Mouse (Mus musculus): ENCODE results near the gene Obscn. TPM values are rescaled to one million over a fixed set of nuclear protein-coding genes. Genes with fewer than 3 reads are reported as not detected.
A peak's percentile ranks its signal among the peaks of the same experiment; 100 is the strongest.

Obscn gene
- total RNA-seq, 2 experiments from 2014 or later, result 753 to 782 TPM

- peak in 1 of 2 experiments; percentile 28 for DNase-seq
Observed at GRCm38 (mm10) chr11:59141772-59142370, 5.7 kb upstream of the Obscn start.

- DNase-seq, result peak; percentile 59 to 63
Observed at GRCm38 (mm10) chr11:59138537-59139486, 2.6 kb upstream of the Obscn start.

- DNase-seq, result peak in 1 of 2 experiments; percentile 42
Observed at GRCm38 (mm10) chr11:59136994-59137706, 948 bp upstream of the Obscn start.

GRCm38 (mm10) chr11:59135051-59135820 is 966 bp downstream of the Obscn start:
- DNase-seq, result peak in 1 of 2 experiments; percentile 33

- peak in 1 of 2 experiments; percentile 29 for DNase-seq
Observed at GRCm38 (mm10) chr11:59134373-59134997, 1.7 kb downstream of the Obscn start.

GRCm38 (mm10) chr11:59132065-59132464 is 4.1 kb downstream of the Obscn start:
- no peak for DNase-seq

DNA sequence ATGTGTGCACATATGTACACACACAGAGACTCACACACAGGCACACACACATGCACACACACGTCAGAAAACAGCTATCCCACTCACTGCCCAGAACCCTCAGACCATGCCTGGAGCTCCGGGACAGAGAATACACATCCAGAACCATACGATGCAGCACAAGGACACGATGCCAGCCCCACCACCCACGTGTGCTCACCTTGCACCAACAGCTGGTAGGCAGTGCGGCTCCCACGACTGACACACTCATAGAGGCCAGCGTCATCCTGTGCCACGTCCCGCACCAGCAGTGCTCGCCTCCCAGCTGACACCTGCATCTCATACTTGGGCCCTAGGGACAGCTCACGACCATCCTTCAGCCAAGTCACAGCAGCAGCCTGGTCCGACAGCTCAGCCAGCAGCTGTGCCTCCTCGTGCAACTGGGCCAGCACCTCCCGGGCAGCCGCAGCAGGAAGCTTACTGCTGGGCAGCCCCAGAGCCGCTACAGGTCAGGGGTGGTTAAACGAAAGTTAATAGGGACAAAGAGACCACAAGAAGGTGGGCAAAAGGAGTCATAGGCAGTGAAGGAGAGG is 4.8 kb downstream of the Obscn start:
- no peak for DNase-seq

GRCm38 (mm10) chr11:59130782-59131181 is 5.4 kb downstream of the Obscn start:
- peak; percentile 55 for DNase-seq

DNA sequence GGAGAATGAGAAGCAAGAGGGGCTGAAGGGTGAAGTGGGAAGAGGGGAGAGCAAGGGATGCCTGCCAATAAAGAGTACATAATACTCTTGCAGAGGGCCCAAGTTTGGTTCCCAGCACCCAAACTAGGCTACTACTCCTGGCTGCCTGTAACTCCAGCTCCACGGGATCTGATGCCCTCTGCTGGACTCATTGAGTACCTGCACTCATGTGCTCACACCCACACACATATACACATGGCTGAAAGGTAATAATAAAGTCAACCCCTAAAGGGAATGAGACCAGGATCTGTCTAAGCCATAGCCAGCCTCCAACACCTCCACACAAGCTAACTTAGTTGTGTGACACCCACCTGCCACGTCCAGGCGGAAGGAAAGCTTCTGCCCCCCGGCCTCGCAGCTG is 30.3 kb downstream of the Obscn start:
- DNase-seq, result no peak

GRCm38 (mm10) chr11:59102324-59102723 is 33.9 kb downstream of the Obscn start:
- DNase-seq, result no peak

DNA sequence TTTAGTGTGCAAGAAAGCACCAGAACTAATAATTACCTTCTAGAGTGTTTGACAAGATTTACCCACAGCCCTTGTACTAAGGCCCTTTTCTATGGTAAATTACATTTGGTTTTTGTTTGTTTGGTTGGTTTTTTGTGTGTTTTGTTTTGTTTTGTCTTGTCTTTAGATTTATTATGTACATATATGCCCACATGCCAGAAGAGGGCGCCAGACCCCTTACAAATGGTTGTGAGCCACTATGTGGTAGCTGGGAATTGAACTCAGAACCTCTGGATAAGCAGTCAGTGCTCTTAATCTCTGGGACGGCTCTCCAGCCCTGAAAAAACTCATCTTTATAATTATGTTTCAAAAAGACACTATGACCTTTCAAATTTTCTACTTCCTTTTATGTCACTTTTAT is 37.9 kb downstream of the Obscn start:
- DNase-seq, result peak in 1 of 2 experiments; percentile 68

GRCm38 (mm10) chr11:59097770-59098169 is 38.4 kb downstream of the Obscn start:
- DNase-seq, result no peak

GRCm38 (mm10) chr11:59094213-59094612 is 42.0 kb downstream of the Obscn start:
- DNase-seq, result no peak

- DNase-seq, result no peak
Observed at GRCm38 (mm10) chr11:59087581-59087980, 48.6 kb downstream of the Obscn start.

- DNase-seq, result no peak
Observed at GRCm38 (mm10) chr11:59085200-59085599, 51.0 kb downstream of the Obscn start.

DNA sequence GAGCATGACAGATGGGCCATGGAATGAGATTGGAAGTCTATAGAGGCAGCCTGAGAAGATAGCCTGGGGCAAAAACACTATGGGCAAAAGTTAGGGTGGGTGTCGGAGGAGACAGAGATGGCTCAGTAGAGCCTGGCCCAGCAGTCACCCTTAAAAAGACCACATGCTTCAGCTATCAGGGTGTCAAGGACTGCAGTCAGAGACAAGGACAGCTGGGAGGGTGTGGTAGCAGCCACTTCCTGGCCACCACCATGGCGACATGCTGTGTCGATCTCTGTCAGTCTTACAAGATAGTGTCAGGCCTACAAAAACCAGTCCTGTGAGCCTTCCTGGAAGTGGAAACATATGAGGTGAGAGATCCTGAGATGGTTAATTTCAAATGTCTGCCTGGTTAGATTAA is 53.1 kb downstream of the Obscn start:
- DNase-seq, result no peak

DNA sequence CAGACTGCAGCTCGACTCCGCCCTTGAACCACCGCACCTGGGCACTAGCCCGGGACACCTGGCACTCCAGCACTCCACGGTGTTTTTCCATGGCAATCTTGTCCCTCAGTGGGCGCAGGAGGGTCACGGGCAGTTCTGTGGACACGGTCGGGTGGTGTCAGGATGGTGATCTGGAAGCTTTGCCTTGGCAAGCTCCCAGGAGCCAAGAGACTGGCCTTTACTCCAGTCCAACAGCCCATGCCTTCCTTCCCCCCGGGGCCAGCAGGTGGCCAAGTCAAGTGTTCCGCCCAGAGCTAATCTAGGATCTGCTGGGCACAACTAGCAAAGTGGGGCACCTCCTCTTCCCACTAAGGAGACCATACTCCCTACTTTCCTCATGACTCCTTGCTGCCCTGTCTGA is 57.9 kb downstream of the Obscn start:
- peak; percentile 43 to 50 for DNase-seq

- no peak for DNase-seq
Observed at GRCm38 (mm10) chr11:59070321-59070720, 65.9 kb downstream of the Obscn start.

DNA sequence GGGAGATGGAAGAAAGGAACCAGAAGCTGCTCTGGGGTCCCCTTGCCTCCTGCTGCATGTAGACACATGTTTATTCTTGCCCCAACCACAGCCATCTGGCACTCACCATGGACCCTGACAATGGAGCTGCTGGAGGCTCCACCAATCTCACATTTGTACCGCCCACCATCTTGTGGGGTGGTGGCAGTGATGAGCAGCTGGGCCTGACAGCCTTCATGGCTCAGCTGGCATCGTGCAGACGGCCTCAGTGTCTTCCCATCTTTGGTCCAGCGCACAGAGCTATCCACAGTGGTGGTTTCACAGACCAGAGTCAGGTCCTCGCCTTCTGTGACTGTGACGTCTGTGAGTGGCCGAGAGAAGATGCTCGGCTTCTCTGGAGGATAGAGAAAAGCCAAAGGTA is 67.3 kb downstream of the Obscn start:
- no peak for DNase-seq

DNA sequence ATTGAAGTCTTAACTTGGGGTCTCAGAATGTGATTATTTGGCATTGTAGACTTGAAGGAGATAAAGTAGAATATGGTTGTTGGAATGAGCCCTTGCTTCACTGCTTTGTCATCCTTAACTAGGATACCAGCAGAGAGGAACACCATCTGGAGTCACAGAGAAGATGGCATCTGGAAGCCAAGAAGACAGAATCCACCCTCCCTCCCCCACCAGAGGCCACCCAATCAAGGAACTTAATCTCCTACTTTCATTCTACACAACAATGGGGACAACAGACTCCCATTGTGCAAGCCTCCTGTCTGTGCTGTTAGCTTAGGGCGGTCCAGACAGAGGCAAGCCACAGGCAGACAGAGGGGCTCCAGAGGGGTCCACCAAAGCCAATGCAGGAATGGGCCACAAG is 67.8 kb downstream of the Obscn start:
- DNase-seq, result no peak

DNA sequence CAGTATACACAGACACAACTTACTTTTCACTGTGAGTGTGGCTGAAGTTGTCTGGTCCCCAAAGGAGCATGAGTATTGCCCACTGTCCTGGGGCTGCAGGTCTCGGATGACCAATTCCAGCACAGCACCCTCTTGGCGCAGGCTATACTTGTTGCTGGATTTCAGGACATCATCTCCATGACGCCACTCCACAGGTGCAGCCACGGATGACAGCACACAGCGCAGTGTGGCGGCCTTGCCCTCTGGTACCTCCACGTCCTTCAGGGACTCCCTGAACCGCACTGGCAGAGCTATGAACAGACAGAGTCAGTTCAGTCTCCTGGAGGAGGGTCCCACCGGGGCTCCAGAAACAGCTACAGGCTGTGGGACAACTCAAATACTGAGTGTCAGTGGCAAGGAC is 68.3 kb downstream of the Obscn start:
- no peak for DNase-seq

Measured in heart, adult 18-20 months (tissue).